Mouse (Mus musculus) hindbrain, embryonic 11.5 days (tissue): ENCODE results near the gene Olfr1090. TPM values are rescaled to one million over a fixed set of nuclear protein-coding genes. Genes with fewer than 3 reads are reported as not detected.

Experiments
- ATAC-seq: fragments of 200-750 bp; cut with Nextera tagmentation; 2 replicates; pipeline ENCODE4 v1.8.0; 2017; ENCODE audit warnings: mild to moderate bottlenecking, moderate TSS enrichment, moderate library complexity; ENCODE audit not compliant: low FRiP score
- DNase-seq: peaks from one replicate; pipeline ENCODE4 v3.0.0-alpha.2; 2015; ENCODE audit warnings: low spot score
- H3K27ac ChIP-seq: fragments of 300-500 bp; sonication (generic); 2 replicates; pipeline ENCODE4 v1.5.1; 2014; ENCODE audit warnings: mild to moderate bottlenecking, low read depth, low read length
- H3K27me3 ChIP-seq: fragments of 300-500 bp; sonication (generic); 2 replicates; pipeline ENCODE4 v1.6.1; 2014; ENCODE audit warnings: mild to moderate bottlenecking, low read length, moderate library complexity, mixed read lengths; ENCODE audit not compliant: control insufficient read depth, insufficient read depth
- H3K36me3 ChIP-seq: fragments of 300-500 bp; sonication (generic); 2 replicates; pipeline ENCODE4 v1.6.1; 2014; ENCODE audit warnings: mild to moderate bottlenecking, low read length, moderate library complexity, mixed read lengths; ENCODE audit not compliant: control insufficient read depth, insufficient read depth
- H3K4me1 ChIP-seq: fragments of 300-500 bp; sonication (generic); replicated peaks from 2 replicates; pipeline ENCODE4 v1.6.1; 2014; ENCODE audit warnings: low read length, mixed read lengths; ENCODE audit not compliant: control insufficient read depth, insufficient read depth
- H3K4me2 ChIP-seq: fragments of 300-500 bp; sonication (generic); replicated peaks from 2 replicates; pipeline ENCODE4 v1.6.1; 2014; ENCODE audit warnings: mild to moderate bottlenecking, low read depth, low read length
- H3K4me3 ChIP-seq: fragments of 300-500 bp; sonication (generic); 2 replicates; pipeline ENCODE4 v1.5.1; 2014; ENCODE audit warnings: low read depth, low read length
- H3K9ac ChIP-seq: fragments of 300-500 bp; sonication (generic); 2 replicates; pipeline ENCODE4 v1.6.1; 2014; ENCODE audit warnings: low read depth, low read length
- H3K9me3 ChIP-seq: fragments of 300-500 bp; sonication (generic); 2 replicates; pipeline ENCODE4 v1.6.1; 2016; ENCODE audit warnings: low read length; ENCODE audit not compliant: control insufficient read depth
- WGBS: fragments of 180-500 bp; shearing (Covaris S2); extraction: QIAGEN DNeasy Blood & Tissue Kit; methylation state at CpG from one replicate; pipeline ENCODE4 v1.1.7; 2014; 5-methylcytosine and 5-hydroxymethylcytosine counted together
- polyA plus RNA-seq: library from polyadenylated mRNA; unstranded; fragments of >200 nt; fragmentation: Nextera tagmentation; extraction: Ambion mirVana; gene quantifications from 2 replicates; pipeline ENCODE4 v1.2.1, GENCODE M21; 2014

The Olfr1090 gene
- polyA plus RNA-seq: not detected in 2 replicates

DNA sequence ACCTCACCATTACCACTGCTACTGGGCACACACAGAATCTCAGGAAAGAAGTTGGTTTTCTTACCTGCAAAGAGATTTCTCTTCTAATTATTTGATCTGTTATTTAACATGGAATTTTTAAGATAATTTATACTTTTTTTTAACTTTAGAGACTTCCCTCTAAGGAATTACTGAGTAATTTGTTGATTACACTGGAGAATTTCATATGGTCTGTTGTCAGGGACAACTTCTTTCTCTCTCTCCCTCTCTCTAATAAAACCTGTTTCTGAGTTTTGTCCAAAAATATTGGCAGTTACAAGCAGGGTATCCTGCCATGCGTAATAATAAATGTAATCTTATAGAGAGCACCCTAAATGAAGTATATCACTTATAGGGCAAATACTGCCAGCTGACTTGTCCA lies at the start of gene Olfr1090:
Olfr1090 (minus strand) TSS at position 101 of the 400 bp plus-strand sequence.
- Histone ChIP-seq H3K4me1 (no peaks in the 10 kb centered on the region), H3K9me3 (no peaks in the 10 kb centered on the region), H3K27ac (no peak within 1 kb of the TSS), H3K4me3 (no peak within 1 kb of the TSS), H3K4me2 (no peak within 1 kb of the TSS), H3K27me3 (no peaks in the 10 kb centered on the region), H3K9ac (no peak within 1 kb of the TSS), H3K36me3 (no peaks in the 10 kb centered on the region)
- DNase-seq (no peak), ATAC-seq (no peak)
- WGBS: 93% methylated on average over 1 of the region's 1 CpGs

DNA sequence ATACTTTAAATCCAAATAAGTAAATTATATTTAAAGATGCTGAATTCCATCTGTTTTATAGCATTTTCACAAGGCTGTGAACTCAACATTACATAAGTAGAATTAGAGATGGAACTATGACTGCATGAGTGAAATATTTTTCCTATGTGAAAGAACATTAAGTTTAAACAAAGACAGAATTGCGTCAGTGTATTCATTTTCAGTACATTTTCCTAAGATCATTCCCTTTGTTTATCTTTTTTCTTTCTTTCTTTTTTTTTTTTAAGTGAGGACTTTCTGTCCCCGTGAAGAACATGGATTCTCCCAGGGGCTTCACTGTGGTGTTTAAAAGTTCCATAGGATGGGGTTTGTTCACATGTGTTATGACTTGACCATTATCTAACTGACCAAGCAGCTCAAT lies 23.4 kb upstream of the Olfr1090 start, which contains the start of gene Olfr1093:
Olfr1093 (plus strand) TSS at position 301 of the 400 bp plus-strand sequence.
- no peaks in the 10 kb centered on the region for H3K4me1 ChIP-seq

GRCm38 (mm10) chr2:86761050-86761449 lies 2.3 kb upstream of the Olfr1090 start:
- H3K27me3 ChIP-seq: no peaks in the 10 kb centered on the region
- no peak overlapping the region for H3K27ac ChIP-seq
- no peak overlapping the region for H3K9ac ChIP-seq
- no peaks in the 10 kb centered on the region for H3K9me3 ChIP-seq
- H3K36me3 ChIP-seq: no peaks in the 10 kb centered on the region
- 97% methylated on average over 6 of the region's 6 CpGs for WGBS
- no peaks in the 10 kb centered on the region for H3K4me1 ChIP-seq
- no peak overlapping the region for H3K4me3 ChIP-seq
- ATAC-seq (no peak), DNase-seq (no peak)
- H3K4me2 ChIP-seq: no peak overlapping the region

More for the DNA sequence above, 23.4 kb upstream of the Olfr1090 start, which contains the start of gene Olfr1093:
- no peaks in the 10 kb centered on the region for H3K9me3 ChIP-seq
- ATAC-seq (no peak), DNase-seq (no peak)
- H3K4me2 ChIP-seq: no peak within 1 kb of the TSS
- 83% methylated on average over 2 of the region's 2 CpGs for WGBS
- H3K4me3 ChIP-seq: no peak within 1 kb of the TSS
- no peak within 1 kb of the TSS for H3K9ac ChIP-seq
- no peak within 1 kb of the TSS for H3K27ac ChIP-seq
- no peaks in the 10 kb centered on the region for H3K36me3 ChIP-seq
- H3K27me3 ChIP-seq: no peaks in the 10 kb centered on the region

GRCm38 (mm10) chr2:86733601-86734000 lies 25.2 kb downstream of the Olfr1090 start, which contains the start of gene Olfr1089:
Gene Olfr1089 (minus strand): TSS chr2:86733701.
- no peak within 1 kb of the TSS for H3K27ac ChIP-seq
- H3K9ac ChIP-seq: no peak within 1 kb of the TSS
- no peak within 1 kb of the TSS for H3K4me2 ChIP-seq
- no peaks in the 10 kb centered on the region for H3K4me1 ChIP-seq
- no peaks in the 10 kb centered on the region for H3K27me3 ChIP-seq
- no peaks in the 10 kb centered on the region for H3K36me3 ChIP-seq
- no peak within 1 kb of the TSS for H3K4me3 ChIP-seq
- ATAC-seq (no peak), DNase-seq (no peak)
- H3K9me3 ChIP-seq: no peaks in the 10 kb centered on the region

Other genes with a start within 250 kb of the Olfr1090 start
- not detected in 2 replicates for gene Olfr1079, start 216.5 kb downstream of the Olfr1090 start, polyA plus RNA-seq
- not detected in 2 replicates for gene Olfr1080, start 200.8 kb downstream of the Olfr1090 start, polyA plus RNA-seq
- not detected in 2 replicates for gene Olfr1082, start 160.0 kb downstream of the Olfr1090 start, polyA plus RNA-seq
- gene Olfr1084, start 119.3 kb downstream of the Olfr1090 start, polyA plus RNA-seq: not detected in 2 replicates
- not detected in 2 replicates for gene Olfr1085, start 97.0 kb downstream of the Olfr1090 start, polyA plus RNA-seq
- gene Olfr1086, start 78.9 kb downstream of the Olfr1090 start, polyA plus RNA-seq: not detected in 2 replicates
- gene Olfr1087, start 60.6 kb downstream of the Olfr1090 start, polyA plus RNA-seq: not detected in 2 replicates
- gene Olfr1089, start 25.3 kb downstream of the Olfr1090 start, polyA plus RNA-seq: not detected in 2 replicates
- not detected in 2 replicates for gene Olfr1093, start 23.5 kb upstream of the Olfr1090 start, polyA plus RNA-seq
- not detected in 2 replicates for gene Olfr141, start 51.0 kb upstream of the Olfr1090 start, polyA plus RNA-seq
- gene Olfr1094, start 65.7 kb upstream of the Olfr1090 start, polyA plus RNA-seq: not detected in 2 replicates
- not detected in 2 replicates for gene Olfr1095, start 92.7 kb upstream of the Olfr1090 start, polyA plus RNA-seq
- gene Gm13723, start 115.8 kb upstream of the Olfr1090 start, polyA plus RNA-seq: not detected in 2 replicates
- gene Olfr1097, start 133.2 kb upstream of the Olfr1090 start, polyA plus RNA-seq: not detected in 2 replicates
- not detected in 2 replicates for gene Olfr1098, start 165.6 kb upstream of the Olfr1090 start, polyA plus RNA-seq
- not detected in 2 replicates for gene Olfr1099, start 201.7 kb upstream of the Olfr1090 start, polyA plus RNA-seq
- not detected in 2 replicates for gene Olfr1100, start 221.0 kb upstream of the Olfr1090 start, polyA plus RNA-seq
- not detected in 2 replicates for gene Olfr1101, start 232.2 kb upstream of the Olfr1090 start, polyA plus RNA-seq
- not detected in 2 replicates for gene Olfr1102, start 239.4 kb upstream of the Olfr1090 start, polyA plus RNA-seq